Mouse (Mus musculus): ENCODE results near the gene Atxn7l3. TPM values are rescaled to one million over a fixed set of nuclear protein-coding genes. Genes with fewer than 3 reads are reported as not detected.
A peak's percentile ranks its signal among the peaks of the same experiment; 100 is the strongest.

Gene Atxn7l3
- total and polyA plus RNA-seq, 2 experiments from 2014 or later, result 26.5 to 166 TPM

DNA sequence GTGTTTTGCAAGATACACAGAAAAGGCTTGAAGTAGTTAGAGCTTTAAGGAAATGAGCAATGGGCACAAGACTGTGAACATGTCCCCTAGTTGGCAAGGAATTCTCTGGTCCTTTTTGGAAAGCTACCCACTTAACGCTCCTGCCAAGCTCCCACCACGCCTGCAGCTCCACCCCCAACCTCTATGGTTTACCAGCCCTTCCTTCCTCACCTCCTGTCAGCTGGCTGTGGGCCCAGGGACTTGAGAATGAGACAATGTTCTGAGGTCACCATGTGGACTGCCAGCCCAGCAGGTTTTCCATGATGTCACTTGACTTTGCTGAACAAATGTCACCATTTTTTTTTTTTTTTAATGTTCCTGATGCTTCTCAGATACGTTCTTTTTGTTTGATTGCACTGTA lies 42.1 kb upstream of the Atxn7l3 start:
- no peak overlapping the region for H3K27ac ChIP-seq (ENCODE audit: low read depth, low read length)
- H3K27me3 ChIP-seq (ENCODE audit: insufficient read depth, low read length), result no peaks in the 10 kb centered on the region
- H3K9ac ChIP-seq (replicated peaks; ENCODE audit: low read length, poor library complexity, severe bottlenecking), result no peak overlapping the region
- no peak overlapping the region for H3K4me3 ChIP-seq (ENCODE audit: low read depth, low read length)
- H3K36me3 ChIP-seq (ENCODE audit: insufficient read depth, low read length), result no peaks in the 10 kb centered on the region
- 63% methylated on average over 3 of the region's 3 CpGs for WGBS
- DNase-seq (ENCODE audit: low spot score), result peak; percentile 90
- H3K4me2 ChIP-seq (ENCODE audit: low read depth, low read length, poor library complexity, severe bottlenecking), result no peak overlapping the region
- no peak for ATAC-seq (ENCODE audit: low FRiP score)
- H3K9me3 ChIP-seq (ENCODE audit: low read length), result no peaks in the 10 kb centered on the region
- no peak for TF ChIP-seq CTCF (IDR thresholded peaks at IDR 0.05)
- no peaks in the 10 kb centered on the region; the same call in 1 of the 2 replicates for H3K4me1 ChIP-seq (ENCODE audit: insufficient read depth, low read length)

- DNase-seq (ENCODE audit: low spot score) (no peak), ATAC-seq (ENCODE audit: low FRiP score) (no peak)
- H3K9ac ChIP-seq (replicated peaks; ENCODE audit: low read length, poor library complexity, severe bottlenecking), result no peak overlapping the region
- no peak overlapping the region for H3K27ac ChIP-seq (ENCODE audit: low read depth, low read length)
- TF ChIP-seq CTCF (IDR thresholded peaks at IDR 0.05), result no peak
- H3K9me3 ChIP-seq (ENCODE audit: low read length), result no peaks in the 10 kb centered on the region
- H3K4me3 ChIP-seq (ENCODE audit: low read depth, low read length), result no peak overlapping the region
- H3K4me1 ChIP-seq (ENCODE audit: insufficient read depth, low read length), result no peaks in the 10 kb centered on the region; the same call in 1 of the 2 replicates
- H3K27me3 ChIP-seq (ENCODE audit: insufficient read depth, low read length), result no peaks in the 10 kb centered on the region
- WGBS, result 86% methylated on average over 1 of the region's 1 CpGs
- no peaks in the 10 kb centered on the region for H3K36me3 ChIP-seq (ENCODE audit: insufficient read depth, low read length)
- no peak overlapping the region for H3K4me2 ChIP-seq (ENCODE audit: low read depth, low read length, poor library complexity, severe bottlenecking)
Observed at GRCm38 (mm10) chr11:102337921-102338320, 41.5 kb upstream of the Atxn7l3 start.

- no peak for DNase-seq (ENCODE audit: low spot score)
- no peak overlapping the region for H3K4me2 ChIP-seq (ENCODE audit: low read depth, low read length, poor library complexity, severe bottlenecking)
- no peak overlapping the region for H3K27ac ChIP-seq (ENCODE audit: low read depth, low read length)
- no peaks in the 10 kb centered on the region for H3K27me3 ChIP-seq (ENCODE audit: insufficient read depth, low read length)
- H3K4me3 ChIP-seq (ENCODE audit: low read depth, low read length), result no peak overlapping the region
- no peaks in the 10 kb centered on the region for H3K9me3 ChIP-seq (ENCODE audit: low read length)
- no peaks in the 10 kb centered on the region; the same call in 1 of the 2 replicates for H3K4me1 ChIP-seq (ENCODE audit: insufficient read depth, low read length)
- 83% methylated on average over 1 of the region's 1 CpGs for WGBS
- no peak for TF ChIP-seq CTCF (IDR thresholded peaks at IDR 0.05)
- H3K9ac ChIP-seq (replicated peaks; ENCODE audit: low read length, poor library complexity, severe bottlenecking), result no peak overlapping the region
- H3K36me3 ChIP-seq (ENCODE audit: insufficient read depth, low read length), result no peaks in the 10 kb centered on the region
- no peak for ATAC-seq (ENCODE audit: low FRiP score)
Observed at GRCm38 (mm10) chr11:102336191-102336590, 39.8 kb upstream of the Atxn7l3 start.

- no peak for TF ChIP-seq CTCF (IDR thresholded peaks at IDR 0.05)
- H3K27ac ChIP-seq (ENCODE audit: low read depth, low read length), result no peak overlapping the region
Observed at GRCm38 (mm10) chr11:102334973-102335700, 38.7 kb upstream of the Atxn7l3 start.

GRCm38 (mm10) chr11:102334010-102334409 lies 37.6 kb upstream of the Atxn7l3 start:
- WGBS, result 46% methylated on average over 4 of the region's 4 CpGs
- no peak for TF ChIP-seq CTCF (IDR thresholded peaks at IDR 0.05)
- Histone ChIP-seq H3K36me3 (ENCODE audit: insufficient read depth, low read length) (no peaks in the 10 kb centered on the region), H3K27ac (ENCODE audit: low read depth, low read length) (no peak overlapping the region), H3K4me1 (ENCODE audit: insufficient read depth, low read length) (no peaks in the 10 kb centered on the region; the same call in 1 of the 2 replicates), H3K9me3 (ENCODE audit: low read length) (no peaks in the 10 kb centered on the region), H3K27me3 (ENCODE audit: insufficient read depth, low read length) (no peaks in the 10 kb centered on the region), H3K4me3 (ENCODE audit: low read depth, low read length) (no peak overlapping the region), H3K4me2 (ENCODE audit: low read depth, low read length, poor library complexity, severe bottlenecking) (no peak overlapping the region), H3K9ac (replicated peaks; ENCODE audit: low read length, poor library complexity, severe bottlenecking) (no peak overlapping the region)
- DNase-seq (ENCODE audit: low spot score), result no peak
- ATAC-seq (ENCODE audit: low FRiP score), result no peak

More at GRCm38 (mm10) chr11:102334973-102335700, 38.7 kb upstream of the Atxn7l3 start:
- Histone ChIP-seq H3K9ac (replicated peaks; ENCODE audit: low read length, poor library complexity, severe bottlenecking) (no peak overlapping the region), H3K36me3 (ENCODE audit: insufficient read depth, low read length) (no peaks in the 10 kb centered on the region), H3K4me2 (ENCODE audit: low read depth, low read length, poor library complexity, severe bottlenecking) (no peak overlapping the region), H3K27me3 (ENCODE audit: insufficient read depth, low read length) (no peaks in the 10 kb centered on the region), H3K4me3 (ENCODE audit: low read depth, low read length) (no peak overlapping the region), H3K4me1 (ENCODE audit: insufficient read depth, low read length) (no peaks in the 10 kb centered on the region; the same call in 1 of the 2 replicates), H3K9me3 (ENCODE audit: low read length) (no peaks in the 10 kb centered on the region)
- peak; percentile 55 for DNase-seq (ENCODE audit: low spot score)
- ATAC-seq (ENCODE audit: low FRiP score), result no peak
- WGBS, result 27% methylated on average over 9 of the region's 9 CpGs

- ATAC-seq (ENCODE audit: low FRiP score) (no peak), DNase-seq (ENCODE audit: low spot score) (no peak)
- Histone ChIP-seq H3K4me2 (ENCODE audit: low read depth, low read length, poor library complexity, severe bottlenecking) (no peak overlapping the region), H3K27me3 (ENCODE audit: insufficient read depth, low read length) (no peaks in the 10 kb centered on the region), H3K36me3 (ENCODE audit: insufficient read depth, low read length) (no peaks in the 10 kb centered on the region), H3K9me3 (ENCODE audit: low read length) (no peaks in the 10 kb centered on the region), H3K4me1 (ENCODE audit: insufficient read depth, low read length) (no peaks in the 10 kb centered on the region; the same call in 1 of the 2 replicates), H3K9ac (replicated peaks; ENCODE audit: low read length, poor library complexity, severe bottlenecking) (no peak overlapping the region), H3K27ac (ENCODE audit: low read depth, low read length) (no peak overlapping the region), H3K4me3 (ENCODE audit: low read depth, low read length) (no peak overlapping the region)
- TF ChIP-seq CTCF (IDR thresholded peaks at IDR 0.05), result no peak
Observed at GRCm38 (mm10) chr11:102333061-102333460, 36.6 kb upstream of the Atxn7l3 start.
